Mouse (Mus musculus): Measurements from ENCODE around the gene Pik3cd. TPM values are rescaled to one million over a fixed set of nuclear protein-coding genes. Genes with fewer than 3 reads are reported as not detected.
A peak's percentile ranks its signal among the peaks of the same experiment; 100 is the strongest.

Gene Pik3cd
- polyA plus RNA-seq, 1 experiment from 2014 or later: 4.8 TPM

GRCm38 (mm10) chr4:149714542-149714941, 12.2 kb upstream of the Pik3cd start:
- Histone ChIP-seq H3K4me3 (ENCODE audit: low read length) (no peak overlapping the region), H3K4me2 (ENCODE audit: low read depth, low read length) (no peak overlapping the region), H3K27me3 (replicated peaks; ENCODE audit: control insufficient read depth, insufficient read depth, low read length) (no peaks in the 10 kb centered on the region), H3K4me1 (ENCODE audit: control insufficient read depth, insufficient read depth, low read length) (0 out of 2 replicates have a peak, but pooled peaks cover 3% of the 10 kb centered on the region), H3K27ac (ENCODE audit: low read length) (no peak overlapping the region), H3K9ac (ENCODE audit: low read depth, low read length) (no peak overlapping the region), H3K9me3 (ENCODE audit: control insufficient read depth, low read length) (no peaks in the 10 kb centered on the region), H3K36me3 (ENCODE audit: control insufficient read depth, insufficient read depth, low read length) (peaks cover 19% of the 10 kb centered on the region)
- no peak for ATAC-seq
- 73% methylated on average over 3 of the region's 3 CpGs for WGBS

GRCm38 (mm10) chr4:149711955-149712354, 9.6 kb upstream of the Pik3cd start:
- H3K4me1 ChIP-seq (ENCODE audit: control insufficient read depth, insufficient read depth, low read length): 0 out of 2 replicates have a peak, but pooled peaks cover 3% of the 10 kb centered on the region
- no peak overlapping the region for H3K9ac ChIP-seq (ENCODE audit: low read depth, low read length)
- H3K4me2 ChIP-seq (ENCODE audit: low read depth, low read length): no peak overlapping the region
- 0 out of 2 replicates have a peak overlapping the region, but pooled peaks have one; percentile 19 for H3K27ac ChIP-seq (ENCODE audit: low read length)
- ATAC-seq: peak; percentile 45
- H3K36me3 ChIP-seq (ENCODE audit: control insufficient read depth, insufficient read depth, low read length): peaks cover 7% of the 10 kb centered on the region; the same call in 1 of the 2 replicates
- no peaks in the 10 kb centered on the region for H3K27me3 ChIP-seq (replicated peaks; ENCODE audit: control insufficient read depth, insufficient read depth, low read length)
- WGBS: 23% methylated on average over 7 of the region's 7 CpGs
- H3K4me3 ChIP-seq (ENCODE audit: low read length): no peak overlapping the region
- H3K9me3 ChIP-seq (ENCODE audit: control insufficient read depth, low read length): no peaks in the 10 kb centered on the region

DNA sequence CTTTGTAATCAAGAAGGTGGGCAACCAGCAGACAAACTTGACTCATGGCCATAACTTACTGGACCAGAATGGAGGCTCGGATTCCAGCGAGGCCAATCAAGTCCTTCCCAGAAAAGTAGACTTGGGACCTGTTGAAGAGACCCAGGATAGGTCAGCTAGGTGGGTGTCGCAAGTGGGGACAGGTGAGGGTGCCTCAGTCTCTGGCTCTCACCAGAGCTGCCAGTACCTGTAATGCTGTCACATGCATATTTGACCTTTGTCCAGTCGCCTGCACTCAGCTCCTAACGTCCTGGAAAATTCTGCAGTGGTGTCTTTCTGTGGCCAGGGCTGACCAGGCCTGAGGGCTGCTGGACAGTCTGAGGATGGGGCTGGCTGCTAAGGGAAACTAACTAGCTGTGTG, 9.1 kb upstream of the Pik3cd start:
- no peaks in the 10 kb centered on the region for H3K27me3 ChIP-seq (replicated peaks; ENCODE audit: control insufficient read depth, insufficient read depth, low read length)
- no peak overlapping the region for H3K4me2 ChIP-seq (ENCODE audit: low read depth, low read length)
- WGBS: 80% methylated on average over 5 of the region's 5 CpGs
- H3K27ac ChIP-seq (ENCODE audit: low read length): peak overlapping the region; percentile 19; the same call in 1 of the 2 replicates
- no peak overlapping the region for H3K9ac ChIP-seq (ENCODE audit: low read depth, low read length)
- H3K4me3 ChIP-seq (ENCODE audit: low read length): no peak overlapping the region
- peaks cover 6% of the 10 kb centered on the region; the same call in 1 of the 2 replicates for H3K36me3 ChIP-seq (ENCODE audit: control insufficient read depth, insufficient read depth, low read length)
- ATAC-seq: peak; percentile 74
- 0 out of 2 replicates have a peak, but pooled peaks cover 3% of the 10 kb centered on the region for H3K4me1 ChIP-seq (ENCODE audit: control insufficient read depth, insufficient read depth, low read length)
- H3K9me3 ChIP-seq (ENCODE audit: control insufficient read depth, low read length): no peaks in the 10 kb centered on the region

DNA sequence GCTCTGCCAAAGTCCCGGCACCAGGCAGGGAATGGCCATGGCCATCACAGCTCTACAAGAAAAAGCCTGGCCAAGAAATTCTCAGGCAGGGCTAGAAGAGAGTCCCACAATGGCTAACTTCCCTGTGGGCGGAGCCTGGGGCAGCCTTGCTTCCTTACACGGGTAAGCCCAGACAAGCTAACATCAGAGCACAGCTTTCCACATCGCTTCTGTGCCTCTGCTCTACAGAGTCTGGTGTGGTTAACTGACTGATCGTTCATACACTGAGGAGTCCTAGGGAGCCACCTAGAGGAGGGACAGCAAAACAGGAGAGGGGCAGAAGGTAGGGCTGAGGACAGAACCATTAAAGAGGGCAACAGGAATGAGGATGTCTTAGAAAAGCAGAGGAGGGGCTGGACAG, 8.1 kb upstream of the Pik3cd start:
- WGBS: 20% methylated on average over 5 of the region's 5 CpGs
- H3K9ac ChIP-seq (ENCODE audit: low read depth, low read length): no peak overlapping the region
- no peak overlapping the region for H3K4me3 ChIP-seq (ENCODE audit: low read length)
- no peak overlapping the region for H3K27ac ChIP-seq (ENCODE audit: low read length)
- no peaks in the 10 kb centered on the region for H3K27me3 ChIP-seq (replicated peaks; ENCODE audit: control insufficient read depth, insufficient read depth, low read length)
- 0 out of 2 replicates have a peak, but pooled peaks cover 3% of the 10 kb centered on the region for H3K4me1 ChIP-seq (ENCODE audit: control insufficient read depth, insufficient read depth, low read length)
- ATAC-seq: peak; percentile 85
- H3K9me3 ChIP-seq (ENCODE audit: control insufficient read depth, low read length): no peaks in the 10 kb centered on the region
- no peak overlapping the region for H3K4me2 ChIP-seq (ENCODE audit: low read depth, low read length)
- H3K36me3 ChIP-seq (ENCODE audit: control insufficient read depth, insufficient read depth, low read length): no peaks in the 10 kb centered on the region

DNA sequence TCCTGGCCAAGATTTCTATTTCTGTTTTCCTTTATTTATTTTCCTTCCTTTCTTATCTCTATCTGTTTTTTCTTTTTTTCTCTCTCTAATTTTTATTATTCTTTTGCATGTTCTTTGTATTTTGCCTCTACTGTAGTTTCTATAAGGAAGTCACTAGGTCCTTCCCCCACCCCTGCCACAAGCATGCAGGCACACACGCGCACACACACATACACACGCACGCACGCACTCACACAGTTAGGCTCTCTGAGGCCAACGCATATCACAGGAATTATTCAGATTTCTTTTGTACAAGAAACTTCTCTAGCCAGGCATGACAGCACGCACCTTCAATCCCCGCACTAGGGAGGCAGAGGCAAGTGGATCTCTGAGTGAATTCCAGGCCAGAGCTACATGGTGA, 3.6 kb upstream of the Pik3cd start:
- ATAC-seq: no peak
- Histone ChIP-seq H3K9ac (ENCODE audit: low read depth, low read length) (no peak overlapping the region), H3K27ac (ENCODE audit: low read length) (no peak overlapping the region), H3K4me1 (ENCODE audit: control insufficient read depth, insufficient read depth, low read length) (0 out of 2 replicates have a peak, but pooled peaks cover 3% of the 10 kb centered on the region), H3K27me3 (replicated peaks; ENCODE audit: control insufficient read depth, insufficient read depth, low read length) (0 out of 2 replicates have a peak, but pooled peaks cover under 1% of the 10 kb centered on the region), H3K36me3 (ENCODE audit: control insufficient read depth, insufficient read depth, low read length) (no peaks in the 10 kb centered on the region), H3K4me3 (ENCODE audit: low read length) (no peak overlapping the region), H3K9me3 (ENCODE audit: control insufficient read depth, low read length) (no peaks in the 10 kb centered on the region), H3K4me2 (ENCODE audit: low read depth, low read length) (no peak overlapping the region)
- 85% methylated on average over 8 of the region's 8 CpGs for WGBS

DNA sequence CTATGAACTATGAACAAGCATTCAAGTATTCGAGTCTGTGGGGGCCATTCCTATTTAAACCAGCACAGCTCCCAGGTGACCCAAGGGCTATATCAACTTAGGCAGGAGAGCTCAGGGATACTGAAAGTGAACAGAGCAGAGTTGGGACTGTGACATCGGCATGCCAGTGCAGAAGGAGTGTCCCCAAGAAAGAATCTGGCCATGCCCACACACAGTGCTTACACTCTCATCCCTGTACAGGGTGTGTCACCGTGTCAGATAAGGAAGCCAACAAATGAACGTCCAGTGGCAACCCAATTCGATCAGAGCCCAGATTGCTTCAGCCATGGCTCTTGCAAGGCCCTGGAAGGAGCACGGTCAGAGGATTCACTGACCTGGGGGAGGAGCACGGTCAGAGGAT, 2.9 kb upstream of the Pik3cd start:
- no peaks in the 10 kb centered on the region for H3K36me3 ChIP-seq (ENCODE audit: control insufficient read depth, insufficient read depth, low read length)
- no peak overlapping the region for H3K9ac ChIP-seq (ENCODE audit: low read depth, low read length)
- 0 out of 2 replicates have a peak, but pooled peaks cover 2% of the 10 kb centered on the region for H3K27me3 ChIP-seq (replicated peaks; ENCODE audit: control insufficient read depth, insufficient read depth, low read length)
- 0 out of 2 replicates have a peak, but pooled peaks cover under 1% of the 10 kb centered on the region for H3K4me1 ChIP-seq (ENCODE audit: control insufficient read depth, insufficient read depth, low read length)
- WGBS: 52% methylated on average over 7 of the region's 7 CpGs
- no peak overlapping the region for H3K27ac ChIP-seq (ENCODE audit: low read length)
- H3K4me3 ChIP-seq (ENCODE audit: low read length): no peak overlapping the region
- ATAC-seq: peak; percentile 65
- no peak overlapping the region for H3K4me2 ChIP-seq (ENCODE audit: low read depth, low read length)
- no peaks in the 10 kb centered on the region for H3K9me3 ChIP-seq (ENCODE audit: control insufficient read depth, low read length)

- no peak overlapping the region for H3K4me3 ChIP-seq (ENCODE audit: low read length)
- H3K4me2 ChIP-seq (ENCODE audit: low read depth, low read length): no peak overlapping the region
- no peaks in the 10 kb centered on the region for H3K9me3 ChIP-seq (ENCODE audit: control insufficient read depth, low read length)
- no peak for ATAC-seq
- H3K9ac ChIP-seq (ENCODE audit: low read depth, low read length): no peak overlapping the region
- H3K27ac ChIP-seq (ENCODE audit: low read length): no peak overlapping the region
- H3K36me3 ChIP-seq (ENCODE audit: control insufficient read depth, insufficient read depth, low read length): no peaks in the 10 kb centered on the region
- peaks cover 7% of the 10 kb centered on the region; the same call in 1 of the 2 replicates for H3K4me1 ChIP-seq (ENCODE audit: control insufficient read depth, insufficient read depth, low read length)
- peaks cover 2% of the 10 kb centered on the region; the same call in 1 of the 2 replicates for H3K27me3 ChIP-seq (replicated peaks; ENCODE audit: control insufficient read depth, insufficient read depth, low read length)
- 64% methylated on average over 18 of the region's 18 CpGs for WGBS
These were observed 753 bp downstream of the Pik3cd start for GRCm38 (mm10) chr4:149701426-149702209.

DNA sequence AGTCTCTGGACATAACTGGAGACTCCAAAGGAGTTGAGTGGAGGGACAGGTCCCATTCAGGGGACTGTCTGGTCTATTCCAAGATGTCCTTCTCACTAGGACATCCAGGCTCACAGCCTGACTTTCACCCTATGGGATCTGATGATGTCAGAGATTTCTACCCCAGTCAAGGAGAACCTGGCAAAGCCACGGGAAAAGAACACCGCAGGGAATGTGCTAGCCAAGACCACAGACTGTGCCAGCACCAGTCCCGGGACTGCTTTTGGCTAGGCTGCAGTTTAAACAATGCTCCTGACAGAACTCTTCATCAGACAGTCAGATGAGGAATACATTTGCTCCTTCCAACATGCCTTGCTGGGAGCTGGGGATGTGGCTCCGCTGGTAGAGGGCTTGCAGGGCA, 2.4 kb downstream of the Pik3cd start:
- no peaks in the 10 kb centered on the region for H3K36me3 ChIP-seq (ENCODE audit: control insufficient read depth, insufficient read depth, low read length)
- no peak overlapping the region for H3K4me2 ChIP-seq (ENCODE audit: low read depth, low read length)
- no peak overlapping the region for H3K9ac ChIP-seq (ENCODE audit: low read depth, low read length)
- ATAC-seq: no peak
- H3K27me3 ChIP-seq (replicated peaks; ENCODE audit: control insufficient read depth, insufficient read depth, low read length): peaks cover 2% of the 10 kb centered on the region; the same call in 1 of the 2 replicates
- peaks cover 10% of the 10 kb centered on the region; the same call in 1 of the 2 replicates for H3K4me1 ChIP-seq (ENCODE audit: control insufficient read depth, insufficient read depth, low read length)
- no peaks in the 10 kb centered on the region for H3K9me3 ChIP-seq (ENCODE audit: control insufficient read depth, low read length)
- no peak overlapping the region for H3K27ac ChIP-seq (ENCODE audit: low read length)
- H3K4me3 ChIP-seq (ENCODE audit: low read length): no peak overlapping the region
- WGBS: 84% methylated on average over 4 of the region's 4 CpGs

GRCm38 (mm10) chr4:149698197-149698821, 4.1 kb downstream of the Pik3cd start:
- H3K9me3 ChIP-seq (ENCODE audit: control insufficient read depth, low read length): no peaks in the 10 kb centered on the region
- H3K27me3 ChIP-seq (replicated peaks; ENCODE audit: control insufficient read depth, insufficient read depth, low read length): peaks cover 2% of the 10 kb centered on the region; the same call in 1 of the 2 replicates
- H3K4me1 ChIP-seq (ENCODE audit: control insufficient read depth, insufficient read depth, low read length): peaks cover 10% of the 10 kb centered on the region; the same call in 1 of the 2 replicates
- no peak overlapping the region for H3K27ac ChIP-seq (ENCODE audit: low read length)
- peak overlapping the region; percentile 74 for H3K4me2 ChIP-seq (ENCODE audit: low read depth, low read length)
- H3K9ac ChIP-seq (ENCODE audit: low read depth, low read length): peak overlapping the region; percentile 80
- H3K4me3 ChIP-seq (ENCODE audit: low read length): peak overlapping the region; percentile 68
- no peaks in the 10 kb centered on the region for H3K36me3 ChIP-seq (ENCODE audit: control insufficient read depth, insufficient read depth, low read length)
- WGBS: 2% methylated on average over 35 of the region's 35 CpGs
- peak; percentile 82 for ATAC-seq

Measured in intestine, embryonic 16.5 days (tissue).